Mouse (Mus musculus) embryonic fibroblast, embryonic 13.5 days (primary cell): ENCODE measurements at regions not wholly inside any gene's neighbourhood (a gene's known extent, or its start where the extent isn't known, plus 50 kb on each side); places are given as distances from the start of the nearest gene placed in this dataset.

Experiments used
- CTCF ChIP-seq: IDR thresholded peaks from 2 replicates; pipeline ENCODE4 v1.5.1; 2011; ENCODE audit warnings: mild to moderate bottlenecking, control low read depth, low read length, moderate library complexity, borderline replicate concordance; ENCODE audit not compliant: insufficient read depth
- POLR2A ChIP-seq: IDR thresholded peaks from 2 replicates; pipeline ENCODE4 v1.6.1; 2011; ENCODE audit warnings: low read depth, mild to moderate bottlenecking, control low read depth, low read length, moderate library complexity

DNA sequence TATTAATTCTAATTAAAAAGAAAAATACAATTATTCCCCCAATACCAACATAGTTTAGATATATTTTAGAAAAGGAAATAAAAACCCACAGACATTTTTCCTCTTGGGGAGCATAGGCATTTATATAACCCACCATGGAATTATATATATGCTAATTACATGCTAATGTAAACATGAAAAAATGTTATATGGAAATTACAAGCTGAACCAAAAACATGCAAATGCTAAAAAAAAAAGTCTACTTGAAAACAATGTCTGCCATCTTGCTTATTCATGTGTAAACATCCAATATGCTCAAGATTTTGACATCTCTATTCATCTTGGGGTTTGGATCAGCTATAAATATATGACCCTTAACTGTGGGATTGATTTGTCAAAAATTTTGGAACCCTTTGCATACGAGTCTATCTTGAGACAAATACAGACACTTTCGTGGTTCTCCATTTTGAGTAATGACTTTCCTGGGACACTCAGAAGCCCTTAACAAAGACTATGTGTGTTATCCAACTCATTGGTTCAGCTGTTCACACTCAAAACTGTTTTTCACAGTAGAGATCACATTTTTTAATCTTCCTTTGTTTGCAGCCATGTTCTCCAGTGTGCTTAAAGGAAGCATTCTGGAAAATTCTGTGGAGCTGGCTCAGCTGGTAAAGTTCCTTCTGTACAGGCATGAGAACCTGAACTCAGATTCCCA lies 208.0 kb downstream of the Gm11361 start:
- TF ChIP-seq CTCF (no peak), POLR2A (no peak)
